Mouse (Mus musculus) heart, embryonic 10.5 days (tissue): Measurements from ENCODE around the gene Slc2a8. TPM values are rescaled to one million over a fixed set of nuclear protein-coding genes. Genes with fewer than 3 reads are reported as not detected.
"Not testable (repeated sequence)": the region's sequence is repeated elsewhere in the genome, so short reads cannot be mapped to it uniquely, and the experiment has no call there.

Experiments
- DNase-seq: peaks from one replicate; pipeline ENCODE4 v3.0.0-alpha.2; 2017; ENCODE audit warnings: low spot score
- H3K27ac ChIP-seq: fragments of 300-500 bp; sonication (generic); 2 replicates; pipeline ENCODE4 v1.5.1; 2016; ENCODE audit warnings: mild to moderate bottlenecking
- H3K27me3 ChIP-seq: fragments of 300-500 bp; sonication (generic); 2 replicates; pipeline ENCODE4 v1.6.1; 2016; ENCODE audit warnings: mild to moderate bottlenecking; ENCODE audit not compliant: poor library complexity, insufficient read depth, severe bottlenecking
- H3K36me3 ChIP-seq: fragments of 300-500 bp; sonication (generic); 2 replicates; pipeline ENCODE4 v1.6.1; 2016; ENCODE audit warnings: mild to moderate bottlenecking, moderate library complexity
- H3K4me1 ChIP-seq: fragments of 300-500 bp; sonication (generic); 2 replicates; pipeline ENCODE4 v1.6.1; 2016; ENCODE audit warnings: mild to moderate bottlenecking
- H3K4me3 ChIP-seq: fragments of 300-500 bp; sonication (generic); 2 replicates; pipeline ENCODE4 v1.5.1; 2016; ENCODE audit warnings: mild to moderate bottlenecking, moderate library complexity
- H3K9me3 ChIP-seq: fragments of 300-500 bp; sonication (generic); 2 replicates; pipeline ENCODE4 v1.6.1; 2016; ENCODE audit warnings: mild to moderate bottlenecking, moderate library complexity
- WGBS: fragments of 180-500 bp; shearing (Covaris S2); methylation state at CpG from one replicate; pipeline ENCODE4 v1.1.7; 2016; 5-methylcytosine and 5-hydroxymethylcytosine counted together
- polyA plus RNA-seq: library from polyadenylated mRNA; unstranded; fragments of >200 nt; fragmentation: Nextera tagmentation; extraction: Ambion mirVana; gene quantifications from 2 replicates; pipeline ENCODE4 v1.2.1, GENCODE M21; 2016

The Slc2a8 gene
- 20.8 and 23.4 TPM in 2 replicates for polyA plus RNA-seq

- peaks cover 9% of the 10 kb centered on the region; the same call in 1 of the 2 replicates for H3K36me3 ChIP-seq
- H3K27ac ChIP-seq: peak within 1 kb of the TSS; percentile 92
- WGBS: 2% methylated on average over 50 of the region's 50 CpGs
- H3K4me1 ChIP-seq: peaks cover 30% of the 10 kb centered on the region
- H3K27me3 ChIP-seq: no peaks in the 10 kb centered on the region
- no peaks in the 10 kb centered on the region for H3K9me3 ChIP-seq
- peak; percentile 98 for DNase-seq
- peak within 1 kb of the TSS; percentile 81 for H3K4me3 ChIP-seq
Observed at GRCm38 (mm10) chr2:32981725-32982271, at the start of gene Slc2a8. Slc2a8 (minus strand) TSS chr2:32982083.

GRCm38 (mm10) chr2:33025040-33025439 is 43.2 kb upstream of the Slc2a8 start:
- 0 out of 2 replicates have a peak, but pooled peaks cover 4% of the 10 kb centered on the region for H3K36me3 ChIP-seq
- no peak for DNase-seq
- H3K4me1 ChIP-seq: 0 out of 2 replicates have a peak, but pooled peaks cover 3% of the 10 kb centered on the region
- no peak overlapping the region for H3K4me3 ChIP-seq
- no peaks in the 10 kb centered on the region for H3K27me3 ChIP-seq
- WGBS: 78% methylated on average over 4 of the region's 4 CpGs
- no peaks in the 10 kb centered on the region for H3K9me3 ChIP-seq
- H3K27ac ChIP-seq: no peak overlapping the region

GRCm38 (mm10) chr2:33024564-33024963 is 42.7 kb upstream of the Slc2a8 start:
- Histone ChIP-seq H3K9me3 (no peaks in the 10 kb centered on the region), H3K4me3 (no peak overlapping the region), H3K27ac (no peak overlapping the region), H3K27me3 (no peaks in the 10 kb centered on the region), H3K36me3 (0 out of 2 replicates have a peak, but pooled peaks cover 3% of the 10 kb centered on the region), H3K4me1 (0 out of 2 replicates have a peak, but pooled peaks cover 3% of the 10 kb centered on the region)
- peak; percentile 81 for DNase-seq
- 64% methylated on average over 10 of the region's 10 CpGs for WGBS

GRCm38 (mm10) chr2:33022846-33023245 is 41.0 kb upstream of the Slc2a8 start:
- no peak overlapping the region for H3K27ac ChIP-seq
- H3K4me3 ChIP-seq: no peak overlapping the region
- no peaks in the 10 kb centered on the region for H3K27me3 ChIP-seq
- no peaks in the 10 kb centered on the region for H3K36me3 ChIP-seq
- 0 out of 2 replicates have a peak, but pooled peaks cover 3% of the 10 kb centered on the region for H3K4me1 ChIP-seq
- no peak for DNase-seq
- 68% methylated on average over 6 of the region's 6 CpGs for WGBS
- H3K9me3 ChIP-seq: no peaks in the 10 kb centered on the region

- no peaks in the 10 kb centered on the region for H3K27me3 ChIP-seq
- peak; percentile 87 for DNase-seq
- H3K9me3 ChIP-seq: no peaks in the 10 kb centered on the region
- 4% methylated on average over 6 of the region's 6 CpGs for WGBS
- no peaks in the 10 kb centered on the region for H3K4me1 ChIP-seq
- H3K27ac ChIP-seq: no peak overlapping the region
- no peaks in the 10 kb centered on the region for H3K36me3 ChIP-seq
- no peak overlapping the region for H3K4me3 ChIP-seq
Observed at GRCm38 (mm10) chr2:33018026-33018425, 36.1 kb upstream of the Slc2a8 start.

- Histone ChIP-seq H3K4me1 (no peaks in the 10 kb centered on the region), H3K27me3 (no peaks in the 10 kb centered on the region), H3K9me3 (no peaks in the 10 kb centered on the region), H3K36me3 (no peaks in the 10 kb centered on the region), H3K27ac (no peak overlapping the region), H3K4me3 (no peak overlapping the region)
- WGBS: 68% methylated on average over 2 of the region's 2 CpGs
- DNase-seq: no peak
Observed at GRCm38 (mm10) chr2:33017191-33017590, 35.3 kb upstream of the Slc2a8 start.

GRCm38 (mm10) chr2:33014877-33015276 is 33.0 kb upstream of the Slc2a8 start:
- Histone ChIP-seq H3K36me3 (no peaks in the 10 kb centered on the region), H3K4me3 (no peak overlapping the region), H3K4me1 (no peaks in the 10 kb centered on the region), H3K9me3 (no peaks in the 10 kb centered on the region), H3K27me3 (no peaks in the 10 kb centered on the region), H3K27ac (no peak overlapping the region)
- WGBS: 83% methylated on average over 5 of the region's 5 CpGs
- no peak for DNase-seq

GRCm38 (mm10) chr2:33009055-33009454 is 27.2 kb upstream of the Slc2a8 start:
- not testable (repeated sequence) for H3K9me3 ChIP-seq, H3K4me1 ChIP-seq, H3K36me3 ChIP-seq, DNase-seq, H3K27ac ChIP-seq, H3K27me3 ChIP-seq, H3K4me3 ChIP-seq
- 80% methylated on average over 4 of the region's 4 CpGs for WGBS

GRCm38 (mm10) chr2:33005041-33005440 is 23.2 kb upstream of the Slc2a8 start:
- H3K27ac ChIP-seq: no peak overlapping the region
- H3K4me1 ChIP-seq: no peaks in the 10 kb centered on the region
- H3K9me3 ChIP-seq: no peaks in the 10 kb centered on the region
- WGBS: 69% methylated on average over 5 of the region's 5 CpGs
- 0 out of 2 replicates have a peak, but pooled peaks cover 3% of the 10 kb centered on the region for H3K36me3 ChIP-seq
- no peaks in the 10 kb centered on the region for H3K27me3 ChIP-seq
- no peak overlapping the region for H3K4me3 ChIP-seq
- DNase-seq: no peak

GRCm38 (mm10) chr2:33002144-33002543 is 20.3 kb upstream of the Slc2a8 start:
- DNase-seq: no peak
- WGBS: 81% methylated on average over 7 of the region's 7 CpGs
- Histone ChIP-seq H3K4me1 (no peaks in the 10 kb centered on the region), H3K36me3 (0 out of 2 replicates have a peak, but pooled peaks cover 3% of the 10 kb centered on the region), H3K4me3 (no peak overlapping the region), H3K27ac (no peak overlapping the region), H3K9me3 (no peaks in the 10 kb centered on the region), H3K27me3 (no peaks in the 10 kb centered on the region)

- H3K4me3 ChIP-seq: no peak overlapping the region
- WGBS: 82% methylated on average over 2 of the region's 2 CpGs
- no peak for DNase-seq
Observed at GRCm38 (mm10) chr2:32999752-33000151, 17.9 kb upstream of the Slc2a8 start.

GRCm38 (mm10) chr2:32997792-32998191 is 15.9 kb upstream of the Slc2a8 start:
- H3K27ac ChIP-seq: no peak overlapping the region
- WGBS: 69% methylated on average over 4 of the region's 4 CpGs
- H3K4me3 ChIP-seq: no peak overlapping the region
- 0 out of 2 replicates have a peak, but pooled peaks cover 3% of the 10 kb centered on the region for H3K36me3 ChIP-seq
- H3K4me1 ChIP-seq: no peaks in the 10 kb centered on the region
- no peaks in the 10 kb centered on the region for H3K27me3 ChIP-seq
- no peaks in the 10 kb centered on the region for H3K9me3 ChIP-seq
- no peak for DNase-seq

More at GRCm38 (mm10) chr2:32999752-33000151, 17.9 kb upstream of the Slc2a8 start:
- Histone ChIP-seq H3K4me1 (no peaks in the 10 kb centered on the region), H3K27ac (no peak overlapping the region), H3K27me3 (no peaks in the 10 kb centered on the region), H3K9me3 (no peaks in the 10 kb centered on the region), H3K36me3 (0 out of 2 replicates have a peak, but pooled peaks cover 3% of the 10 kb centered on the region)

- WGBS: 68% methylated on average over 6 of the region's 6 CpGs
- H3K27me3 ChIP-seq: no peaks in the 10 kb centered on the region
- DNase-seq: no peak
- no peaks in the 10 kb centered on the region for H3K36me3 ChIP-seq
- H3K9me3 ChIP-seq: no peaks in the 10 kb centered on the region
- no peaks in the 10 kb centered on the region for H3K4me1 ChIP-seq
- no peak overlapping the region for H3K27ac ChIP-seq
- no peak overlapping the region for H3K4me3 ChIP-seq
Observed at GRCm38 (mm10) chr2:32997081-32997480, 15.2 kb upstream of the Slc2a8 start.
